Mouse (Mus musculus) hindbrain, postnatal 0 days (tissue): ENCODE measurements at regions not wholly inside any gene's neighbourhood (a gene's known extent, or its start where the extent isn't known, plus 50 kb on each side); places are given as distances from the start of the nearest gene placed in this dataset.

Experiments
- ATAC-seq: fragments of 200-750 bp; cut with Nextera tagmentation; 2 replicates; pipeline ENCODE4 v1.8.0; 2017; ENCODE audit warnings: mild to moderate bottlenecking, moderate TSS enrichment, moderate library complexity
- DNase-seq: peaks from one replicate; pipeline ENCODE4 v3.0.0-alpha.2; 2015; ENCODE audit warnings: low spot score
- H3K27ac ChIP-seq: fragments of 300-500 bp; sonication (generic); 2 replicates; pipeline ENCODE4 v1.5.1; 2014; ENCODE audit warnings: mild to moderate bottlenecking
- H3K27me3 ChIP-seq: fragments of 300-500 bp; sonication (generic); 2 replicates; pipeline ENCODE4 v1.6.1; 2014; ENCODE audit warnings: low read length, mixed read lengths; ENCODE audit not compliant: insufficient read depth
- H3K36me3 ChIP-seq: fragments of 300-500 bp; sonication (generic); 2 replicates; pipeline ENCODE4 v1.6.1; 2014; ENCODE audit warnings: low read length, mixed read lengths; ENCODE audit not compliant: insufficient read depth
- H3K4me1 ChIP-seq: fragments of 300-500 bp; sonication (generic); 2 replicates; pipeline ENCODE4 v1.6.1; 2014; ENCODE audit warnings: antibody characterized with exemption, low read length, mixed read lengths; ENCODE audit not compliant: insufficient read depth
- H3K4me2 ChIP-seq: fragments of 300-500 bp; sonication (generic); 2 replicates; pipeline ENCODE4 v1.6.1; 2014; ENCODE audit warnings: low read depth, mild to moderate bottlenecking, low read length, moderate library complexity, mixed read lengths
- H3K4me3 ChIP-seq: fragments of 300-500 bp; sonication (generic); 2 replicates; pipeline ENCODE4 v1.5.1; 2014; ENCODE audit warnings: low read length
- H3K9ac ChIP-seq: fragments of 300-500 bp; sonication (generic); replicated peaks from 2 replicates; pipeline ENCODE4 v1.6.1; 2014; ENCODE audit warnings: mild to moderate bottlenecking, low read length, moderate library complexity, mixed read lengths
- H3K9me3 ChIP-seq: fragments of 300-500 bp; sonication (generic); 2 replicates; pipeline ENCODE4 v1.6.1; 2016; ENCODE audit warnings: low read length, mixed read lengths
- CTCF ChIP-seq: IDR thresholded peaks from 2 replicates; pipeline ENCODE4 v1.5.1; 2016; ENCODE audit warnings: antibody characterized with exemption, control low read depth, low read depth
- WGBS: fragments of 180-500 bp; shearing (Covaris S2); extraction: QIAGEN DNeasy Blood & Tissue Kit; methylation state at CpG from one replicate; pipeline ENCODE4 v1.1.7; 2014; 5-methylcytosine and 5-hydroxymethylcytosine counted together

- no peak overlapping the region for H3K4me3 ChIP-seq
- TF ChIP-seq CTCF, result no peak
- no peaks in the 10 kb centered on the region for H3K36me3 ChIP-seq
- 67% methylated on average over 3 of the region's 3 CpGs for WGBS
- no peak for DNase-seq
- H3K9ac ChIP-seq, result no peak overlapping the region
- no peak overlapping the region for H3K27ac ChIP-seq
- no peaks in the 10 kb centered on the region for H3K27me3 ChIP-seq
- no peaks in the 10 kb centered on the region for H3K9me3 ChIP-seq
- no peaks in the 10 kb centered on the region for H3K4me1 ChIP-seq
- ATAC-seq, result no peak
- H3K4me2 ChIP-seq, result no peak overlapping the region
Observed at GRCm38 (mm10) chr3:70198890-70199289, 191.5 kb downstream of the Otol1 start.

GRCm38 (mm10) chr3:70201334-70201943 is 194.0 kb downstream of the Otol1 start:
- no peak for DNase-seq
- H3K27ac ChIP-seq, result no peak overlapping the region
- no peaks in the 10 kb centered on the region for H3K9me3 ChIP-seq
- no peak overlapping the region for H3K4me3 ChIP-seq
- no peak overlapping the region for H3K4me2 ChIP-seq
- no peaks in the 10 kb centered on the region for H3K4me1 ChIP-seq
- no peaks in the 10 kb centered on the region for H3K27me3 ChIP-seq
- no peaks in the 10 kb centered on the region for H3K36me3 ChIP-seq
- WGBS, result 70% methylated on average over 3 of the region's 3 CpGs
- ATAC-seq, result no peak
- TF ChIP-seq CTCF, result no peak
- H3K9ac ChIP-seq, result no peak overlapping the region

DNA sequence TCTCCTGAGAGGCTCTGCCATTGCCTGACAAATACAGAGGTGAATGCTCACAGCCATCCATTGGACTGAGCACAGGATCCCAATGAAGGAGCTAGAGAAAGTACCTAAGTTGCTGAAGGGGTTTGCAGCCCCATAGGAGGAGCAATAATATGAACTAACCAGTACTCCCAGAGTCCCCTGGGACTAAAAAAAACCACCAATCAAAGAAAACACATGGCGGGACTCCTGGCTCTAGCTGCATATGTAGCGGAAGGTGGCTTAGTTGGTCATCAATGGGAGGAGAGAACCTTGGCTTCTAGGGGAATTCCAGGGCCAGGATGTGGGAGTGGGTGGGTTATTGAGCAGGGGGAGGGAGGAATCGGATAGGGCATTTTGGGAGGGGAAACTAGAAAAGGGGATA is 207.8 kb downstream of the Otol1 start:
- Histone ChIP-seq H3K27me3 (no peaks in the 10 kb centered on the region), H3K36me3 (no peaks in the 10 kb centered on the region), H3K9ac (no peak overlapping the region), H3K9me3 (no peaks in the 10 kb centered on the region), H3K4me3 (no peak overlapping the region), H3K4me1 (no peaks in the 10 kb centered on the region), H3K4me2 (no peak overlapping the region), H3K27ac (no peak overlapping the region)
- DNase-seq (no peak), ATAC-seq (no peak)
- 96% methylated on average over 3 of the region's 3 CpGs for WGBS
- TF ChIP-seq CTCF, result no peak

DNA sequence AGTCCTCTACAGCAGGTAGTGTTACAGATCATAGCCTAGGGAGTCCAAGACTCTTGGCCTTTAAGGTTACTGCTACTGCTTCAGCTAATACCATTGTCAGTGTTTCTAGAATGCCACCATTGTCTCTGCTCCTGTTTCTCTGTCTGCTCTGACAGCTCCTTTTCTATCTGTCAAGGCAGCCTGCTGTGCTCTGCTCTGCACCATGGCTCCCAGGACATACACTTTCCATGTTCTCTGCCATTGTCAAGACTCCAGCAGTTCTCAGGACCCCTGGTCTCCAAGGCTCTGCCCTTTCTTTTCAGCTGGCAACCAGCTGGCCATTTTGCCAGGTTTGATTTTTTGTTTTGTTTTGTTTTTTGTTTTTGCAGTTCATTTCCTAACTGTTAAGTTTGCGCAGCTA is 208.7 kb downstream of the Otol1 start:
- no peak for ATAC-seq
- WGBS, result 44% methylated on average over 1 of the region's 1 CpGs
- no peaks in the 10 kb centered on the region for H3K36me3 ChIP-seq

GRCm38 (mm10) chr3:70218757-70219360 is 211.4 kb downstream of the Otol1 start:
- WGBS, result 86% methylated on average over 4 of the region's 4 CpGs
- no peak for ATAC-seq

More for the DNA sequence above, 208.7 kb downstream of the Otol1 start:
- DNase-seq, result no peak
- Histone ChIP-seq H3K9ac (no peak overlapping the region), H3K27ac (no peak overlapping the region), H3K4me2 (no peak overlapping the region), H3K4me1 (no peaks in the 10 kb centered on the region), H3K4me3 (no peak overlapping the region), H3K9me3 (no peaks in the 10 kb centered on the region), H3K27me3 (no peaks in the 10 kb centered on the region)
- TF ChIP-seq CTCF, result no peak

DNA sequence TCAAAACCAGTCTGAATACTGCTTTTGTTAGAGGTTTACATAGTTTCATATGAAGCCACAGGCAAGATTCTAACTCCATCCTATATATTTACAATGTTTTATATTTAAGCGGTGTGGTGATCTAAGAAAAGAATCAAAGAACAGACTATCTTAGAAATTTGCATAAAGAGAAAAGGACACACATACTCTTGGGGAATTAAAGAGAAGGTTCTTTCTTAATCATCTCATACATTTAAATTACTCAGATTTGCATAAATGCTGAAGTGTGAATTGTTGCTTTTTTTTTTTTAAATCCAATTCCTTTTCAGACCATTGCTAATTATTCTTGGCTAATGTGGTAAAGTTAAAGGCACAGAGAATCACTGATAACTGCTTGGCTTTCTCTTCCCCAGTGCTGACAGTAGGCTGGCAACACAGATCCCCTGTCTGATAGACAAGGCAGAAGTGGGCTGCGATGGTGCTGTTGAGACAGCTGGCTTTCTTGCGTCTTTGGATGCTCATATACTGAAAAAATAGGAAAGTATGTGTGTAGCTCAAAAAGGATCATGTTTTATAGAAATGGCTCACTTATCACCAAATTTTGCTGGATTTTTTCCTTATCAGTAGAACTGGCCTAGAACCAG is 216.1 kb downstream of the Otol1 start:
- no peak overlapping the region for H3K9ac ChIP-seq
- no peak overlapping the region for H3K4me3 ChIP-seq
- TF ChIP-seq CTCF, result no peak
- H3K9me3 ChIP-seq, result no peaks in the 10 kb centered on the region
- H3K4me1 ChIP-seq, result no peaks in the 10 kb centered on the region
- no peak for DNase-seq
- WGBS, result 55% methylated on average over 3 of the region's 3 CpGs
- H3K27me3 ChIP-seq, result no peaks in the 10 kb centered on the region
- no peak overlapping the region for H3K27ac ChIP-seq
- H3K4me2 ChIP-seq, result no peak overlapping the region
- no peaks in the 10 kb centered on the region for H3K36me3 ChIP-seq
- no peak for ATAC-seq

More at GRCm38 (mm10) chr3:70218757-70219360, 211.4 kb downstream of the Otol1 start:
- Histone ChIP-seq H3K36me3 (no peaks in the 10 kb centered on the region), H3K4me3 (no peak overlapping the region), H3K27me3 (no peaks in the 10 kb centered on the region), H3K4me2 (no peak overlapping the region), H3K9ac (no peak overlapping the region), H3K27ac (no peak overlapping the region), H3K9me3 (no peaks in the 10 kb centered on the region), H3K4me1 (no peaks in the 10 kb centered on the region)
- TF ChIP-seq CTCF, result no peak
- DNase-seq, result no peak

- no peak overlapping the region for H3K27ac ChIP-seq
- no peak for TF ChIP-seq CTCF
- no peaks in the 10 kb centered on the region for H3K9me3 ChIP-seq
- no peaks in the 10 kb centered on the region for H3K36me3 ChIP-seq
- 91% methylated on average over 6 of the region's 6 CpGs for WGBS
- H3K27me3 ChIP-seq, result no peaks in the 10 kb centered on the region
- no peak for DNase-seq
- no peak overlapping the region for H3K4me2 ChIP-seq
- H3K9ac ChIP-seq, result no peak overlapping the region
- no peaks in the 10 kb centered on the region for H3K4me1 ChIP-seq
- H3K4me3 ChIP-seq, result no peak overlapping the region
- no peak for ATAC-seq
Observed at GRCm38 (mm10) chr3:70224846-70225245, 217.4 kb downstream of the Otol1 start.
